Mouse (Mus musculus): ENCODE measurements around the gene Fez1. TPM values are rescaled to one million over a fixed set of nuclear protein-coding genes. Genes with fewer than 3 reads are reported as not detected.

The Fez1 gene
- 1 to 10 TPM; 3.6 TPM for total RNA-seq (2021)
- long read RNA-seq, experiment 1, transcript Fez1-201 (10 exons, 1,794 nt): major isoform, 7 of 8 reads
- long read RNA-seq, experiment 1, partial matches to known transcripts: 0 of 8 reads
- long read RNA-seq, experiment 1, other reads (novel, unspliced or antisense): 1 of 8 reads
- long read RNA-seq, experiment 2, partial matches to known transcripts: 0 of 3 reads
- long read RNA-seq, experiment 2, other reads (novel, unspliced or antisense): 0 of 3 reads

GRCm38 (mm10) chr9:36821644-36822000 lies at the start of gene Fez1:
TSS of gene Fez1 (plus strand) at chr9:36821864.
- peak; percentile 36 for DNase-seq

GRCm38 (mm10) chr9:36783921-36784320 lies 37.7 kb upstream of the Fez1 start:
- peak; percentile 43 to 44 for DNase-seq

GRCm38 (mm10) chr9:36792191-36792590 lies 29.5 kb upstream of the Fez1 start:
- no peak for DNase-seq

GRCm38 (mm10) chr9:36794487-36794886 lies 27.2 kb upstream of the Fez1 start:
- no peak for DNase-seq

- DNase-seq: peak in 1 of 2 experiments; percentile 15
These were observed 26.1 kb upstream of the Fez1 start for GRCm38 (mm10) chr9:36795556-36795955.

- no peak for DNase-seq
These were observed 25.4 kb upstream of the Fez1 start for GRCm38 (mm10) chr9:36796224-36796623.

GRCm38 (mm10) chr9:36796781-36797555 lies 24.7 kb upstream of the Fez1 start, which contains the start of gene Ei24:
TSS of gene Ei24 (minus strand) at chr9:36797393.
- peak; percentile 97 to 98 for DNase-seq

GRCm38 (mm10) chr9:36801961-36802360 lies 19.7 kb upstream of the Fez1 start:
- DNase-seq: no peak

- no peak for DNase-seq
These were observed 18.7 kb upstream of the Fez1 start for GRCm38 (mm10) chr9:36802951-36803350.

- no peak for DNase-seq
These were observed 18.3 kb upstream of the Fez1 start for GRCm38 (mm10) chr9:36803386-36803785.

GRCm38 (mm10) chr9:36803926-36804325 lies 17.7 kb upstream of the Fez1 start:
- DNase-seq: no peak

GRCm38 (mm10) chr9:36805256-36805975 lies 16.2 kb upstream of the Fez1 start:
- DNase-seq: no peak

- DNase-seq: no peak
These were observed 13.4 kb upstream of the Fez1 start for GRCm38 (mm10) chr9:36808126-36808785.

- DNase-seq: no peak
These were observed 7.2 kb upstream of the Fez1 start for GRCm38 (mm10) chr9:36814486-36814885.

- no peak for DNase-seq
These were observed 2.8 kb upstream of the Fez1 start for GRCm38 (mm10) chr9:36818905-36819304.

- DNase-seq: no peak
These were observed 558 bp upstream of the Fez1 start for GRCm38 (mm10) chr9:36820969-36821643.

GRCm38 (mm10) chr9:36822024-36822423 lies 360 bp downstream of the Fez1 start:
- DNase-seq: no peak

GRCm38 (mm10) chr9:36826612-36827363 lies 5.1 kb downstream of the Fez1 start:
- no peak for DNase-seq

- DNase-seq: no peak
These were observed 9.7 kb downstream of the Fez1 start for GRCm38 (mm10) chr9:36831401-36831800.

GRCm38 (mm10) chr9:36832529-36832928 lies 10.9 kb downstream of the Fez1 start:
- peak; percentile 78 to 84 for DNase-seq
